Mouse (Mus musculus) midbrain, embryonic 15.5 days (tissue): Measurements from ENCODE around the gene Irf2bp2. TPM values are rescaled to one million over a fixed set of nuclear protein-coding genes. Genes with fewer than 3 reads are reported as not detected.

Source experiments
- ATAC-seq: fragments of 200-750 bp; cut with Nextera tagmentation; replicated peaks from 2 replicates; pipeline ENCODE4 v1.8.0; 2017; ENCODE audit warnings: moderate TSS enrichment
- H3K27ac ChIP-seq: fragments of 300-500 bp; sonication (generic); 2 replicates; pipeline ENCODE4 v1.5.1; 2015; ENCODE audit warnings: mild to moderate bottlenecking, inconsistent platforms
- H3K27me3 ChIP-seq: fragments of 300-500 bp; sonication (generic); replicated peaks from 2 replicates; pipeline ENCODE4 v1.6.1; 2015; ENCODE audit warnings: inconsistent platforms
- H3K36me3 ChIP-seq: fragments of 300-500 bp; sonication (generic); replicated peaks from 2 replicates; pipeline ENCODE4 v1.6.1; 2015; ENCODE audit warnings: inconsistent platforms
- H3K4me1 ChIP-seq: fragments of 300-500 bp; sonication (generic); 2 replicates; pipeline ENCODE4 v1.6.1; 2015; ENCODE audit warnings: inconsistent platforms
- H3K4me2 ChIP-seq: fragments of 300-500 bp; sonication (generic); 2 replicates; pipeline ENCODE4 v1.6.1; 2015; ENCODE audit warnings: inconsistent platforms, mild to moderate bottlenecking, moderate library complexity
- H3K4me3 ChIP-seq: fragments of 300-500 bp; sonication (generic); 2 replicates; pipeline ENCODE4 v1.5.1; 2015; ENCODE audit warnings: mild to moderate bottlenecking, inconsistent platforms
- H3K9ac ChIP-seq: fragments of 300-500 bp; sonication (generic); 2 replicates; pipeline ENCODE4 v1.6.1; 2015; ENCODE audit warnings: mild to moderate bottlenecking, inconsistent platforms
- H3K9me3 ChIP-seq: fragments of 300-500 bp; sonication (generic); 2 replicates; pipeline ENCODE4 v1.6.1; 2016; ENCODE audit warnings: inconsistent platforms
- WGBS: fragments of 180-500 bp; shearing (Covaris S2); methylation state at CpG from one replicate; pipeline ENCODE4 v1.1.7; 2015; ENCODE audit warnings: mixed read lengths; 5-methylcytosine and 5-hydroxymethylcytosine counted together
- polyA plus RNA-seq: library from polyadenylated mRNA; unstranded; fragments of >200 nt; fragmentation: Nextera tagmentation; extraction: Ambion mirVana; gene quantifications from 2 replicates; pipeline ENCODE4 v1.2.1, GENCODE M21; 2015

The Irf2bp2 gene
- polyA plus RNA-seq, 1 experiment from 2014 or later, result 9.7 TPM

- Histone ChIP-seq H3K27me3 (no peaks in the 10 kb centered on the region), H3K9ac (no peak overlapping the region), H3K9me3 (no peaks in the 10 kb centered on the region), H3K4me2 (no peak overlapping the region), H3K4me3 (no peak overlapping the region), H3K27ac (no peak overlapping the region), H3K36me3 (no peaks in the 10 kb centered on the region), H3K4me1 (peaks cover 35% of the 10 kb centered on the region)
- 91% methylated on average over 15 of the region's 15 CpGs for WGBS
- no peak for ATAC-seq
Measured at GRCm38 (mm10) chr8:126571065-126571660, 22.6 kb downstream of the Irf2bp2 start.

- H3K27me3 ChIP-seq, result no peaks in the 10 kb centered on the region
- no peak overlapping the region for H3K9ac ChIP-seq
- ATAC-seq, result no peak
- no peak overlapping the region for H3K4me2 ChIP-seq
- no peak overlapping the region for H3K4me3 ChIP-seq
- H3K27ac ChIP-seq, result no peak overlapping the region
- 73% methylated on average over 9 of the region's 9 CpGs for WGBS
- H3K4me1 ChIP-seq, result peaks cover 37% of the 10 kb centered on the region
- no peaks in the 10 kb centered on the region for H3K36me3 ChIP-seq
- no peaks in the 10 kb centered on the region for H3K9me3 ChIP-seq
Measured at GRCm38 (mm10) chr8:126570521-126571040, 23.2 kb downstream of the Irf2bp2 start.

- Histone ChIP-seq H3K27me3 (no peaks in the 10 kb centered on the region), H3K9ac (no peak overlapping the region), H3K4me1 (peaks cover 37% of the 10 kb centered on the region), H3K27ac (no peak overlapping the region), H3K36me3 (no peaks in the 10 kb centered on the region), H3K9me3 (no peaks in the 10 kb centered on the region), H3K4me2 (no peak overlapping the region), H3K4me3 (no peak overlapping the region)
- 23% methylated on average over 3 of the region's 3 CpGs for WGBS
- no peak for ATAC-seq
Measured at GRCm38 (mm10) chr8:126570046-126570445, 23.7 kb downstream of the Irf2bp2 start.

GRCm38 (mm10) chr8:126569638-126570037 lies 24.1 kb downstream of the Irf2bp2 start:
- H3K9ac ChIP-seq, result no peak overlapping the region
- 40% methylated on average over 1 of the region's 1 CpGs for WGBS
- H3K27ac ChIP-seq, result no peak overlapping the region
- H3K4me2 ChIP-seq, result no peak overlapping the region
- H3K4me3 ChIP-seq, result no peak overlapping the region
- no peaks in the 10 kb centered on the region for H3K9me3 ChIP-seq
- H3K27me3 ChIP-seq, result no peaks in the 10 kb centered on the region
- H3K36me3 ChIP-seq, result no peaks in the 10 kb centered on the region
- ATAC-seq, result no peak
- H3K4me1 ChIP-seq, result peaks cover 37% of the 10 kb centered on the region

- no peak overlapping the region for H3K4me3 ChIP-seq
- H3K9me3 ChIP-seq, result no peaks in the 10 kb centered on the region
- H3K36me3 ChIP-seq, result no peaks in the 10 kb centered on the region
- no peak for ATAC-seq
- H3K9ac ChIP-seq, result no peak overlapping the region
- H3K27ac ChIP-seq, result no peak overlapping the region
- WGBS, result 64% methylated on average over 2 of the region's 2 CpGs
- no peaks in the 10 kb centered on the region for H3K27me3 ChIP-seq
- H3K4me1 ChIP-seq, result peaks cover 37% of the 10 kb centered on the region
- H3K4me2 ChIP-seq, result no peak overlapping the region
Measured at GRCm38 (mm10) chr8:126567674-126568073, 26.1 kb downstream of the Irf2bp2 start.

- H3K9me3 ChIP-seq, result no peaks in the 10 kb centered on the region
- H3K9ac ChIP-seq, result no peak overlapping the region; the same call in 1 of the 2 replicates
- no peak overlapping the region for H3K4me3 ChIP-seq
- peak; percentile 66 for ATAC-seq
- peak overlapping the region; percentile 73 for H3K27ac ChIP-seq
- H3K4me2 ChIP-seq, result peak overlapping the region; percentile 14; the same call in 1 of the 2 replicates
- H3K27me3 ChIP-seq, result no peaks in the 10 kb centered on the region
- peaks cover 37% of the 10 kb centered on the region for H3K4me1 ChIP-seq
- no peaks in the 10 kb centered on the region for H3K36me3 ChIP-seq
- 9% methylated on average over 14 of the region's 14 CpGs for WGBS
Measured at GRCm38 (mm10) chr8:126566446-126567062, 27.2 kb downstream of the Irf2bp2 start.

- 68% methylated on average over 6 of the region's 6 CpGs for WGBS
- H3K27me3 ChIP-seq, result no peaks in the 10 kb centered on the region
- peaks cover 37% of the 10 kb centered on the region for H3K4me1 ChIP-seq
- no peak overlapping the region for H3K4me3 ChIP-seq
- ATAC-seq, result peak; percentile 38; the same call in 1 of the 2 replicates
- H3K36me3 ChIP-seq, result no peaks in the 10 kb centered on the region
- no peaks in the 10 kb centered on the region for H3K9me3 ChIP-seq
- no peak overlapping the region for H3K9ac ChIP-seq
- H3K4me2 ChIP-seq, result no peak overlapping the region
- H3K27ac ChIP-seq, result peak overlapping the region; percentile 73
Measured at GRCm38 (mm10) chr8:126565954-126566445, 27.8 kb downstream of the Irf2bp2 start.

GRCm38 (mm10) chr8:126565231-126565781 lies 28.5 kb downstream of the Irf2bp2 start:
- H3K4me1 ChIP-seq, result peaks cover 32% of the 10 kb centered on the region
- H3K9ac ChIP-seq, result no peak overlapping the region
- no peak for ATAC-seq
- no peaks in the 10 kb centered on the region for H3K36me3 ChIP-seq
- H3K27ac ChIP-seq, result no peak overlapping the region
- no peak overlapping the region for H3K4me3 ChIP-seq
- 88% methylated on average over 6 of the region's 6 CpGs for WGBS
- no peaks in the 10 kb centered on the region for H3K9me3 ChIP-seq
- H3K4me2 ChIP-seq, result no peak overlapping the region
- no peaks in the 10 kb centered on the region for H3K27me3 ChIP-seq

GRCm38 (mm10) chr8:126564551-126565154 lies 29.1 kb downstream of the Irf2bp2 start:
- WGBS, result 81% methylated on average over 9 of the region's 9 CpGs
- Histone ChIP-seq H3K27me3 (no peaks in the 10 kb centered on the region), H3K4me3 (no peak overlapping the region), H3K4me2 (no peak overlapping the region), H3K4me1 (peaks cover 26% of the 10 kb centered on the region), H3K9me3 (no peaks in the 10 kb centered on the region), H3K9ac (no peak overlapping the region), H3K36me3 (no peaks in the 10 kb centered on the region), H3K27ac (no peak overlapping the region)
- ATAC-seq, result no peak

- no peak overlapping the region for H3K27ac ChIP-seq
- no peak overlapping the region for H3K4me2 ChIP-seq
- H3K27me3 ChIP-seq, result no peaks in the 10 kb centered on the region
- H3K4me3 ChIP-seq, result no peak overlapping the region
- H3K4me1 ChIP-seq, result peaks cover 4% of the 10 kb centered on the region
- WGBS, result 94% methylated on average over 4 of the region's 4 CpGs
- no peaks in the 10 kb centered on the region for H3K9me3 ChIP-seq
- H3K36me3 ChIP-seq, result no peaks in the 10 kb centered on the region
- ATAC-seq, result no peak
- no peak overlapping the region for H3K9ac ChIP-seq
Measured at GRCm38 (mm10) chr8:126561316-126561841, 32.4 kb downstream of the Irf2bp2 start.

GRCm38 (mm10) chr8:126558400-126558953 lies 35.3 kb downstream of the Irf2bp2 start:
- Histone ChIP-seq H3K9me3 (no peaks in the 10 kb centered on the region), H3K36me3 (no peaks in the 10 kb centered on the region), H3K27ac (no peak overlapping the region), H3K4me3 (no peak overlapping the region), H3K4me1 (no peaks in the 10 kb centered on the region), H3K27me3 (no peaks in the 10 kb centered on the region), H3K4me2 (no peak overlapping the region), H3K9ac (no peak overlapping the region)
- ATAC-seq, result no peak
- WGBS, result 94% methylated on average over 13 of the region's 13 CpGs

GRCm38 (mm10) chr8:126557403-126557802 lies 36.4 kb downstream of the Irf2bp2 start:
- H3K4me3 ChIP-seq, result no peak overlapping the region
- 25% methylated on average over 9 of the region's 9 CpGs for WGBS

More at GRCm38 (mm10) chr8:126557403-126557802, 36.4 kb downstream of the Irf2bp2 start:
- H3K9ac ChIP-seq, result no peak overlapping the region
- no peaks in the 10 kb centered on the region for H3K9me3 ChIP-seq
- ATAC-seq, result no peak
- H3K27me3 ChIP-seq, result no peaks in the 10 kb centered on the region
- H3K4me1 ChIP-seq, result no peaks in the 10 kb centered on the region
- no peaks in the 10 kb centered on the region for H3K36me3 ChIP-seq
- no peak overlapping the region for H3K27ac ChIP-seq
- no peak overlapping the region for H3K4me2 ChIP-seq
